Mouse (Mus musculus): ENCODE data around the gene Rapgef4. TPM values are rescaled to one million over a fixed set of nuclear protein-coding genes. Genes with fewer than 3 reads are reported as not detected.
"Not testable (repeated sequence)": the region's sequence is repeated elsewhere in the genome, so short reads cannot be mapped to it uniquely, and the experiment has no call there.

Gene Rapgef4
- polyA plus RNA-seq, 1 experiment from 2014 or later: 4.2 TPM

- no peak for DNase-seq (ENCODE audit: low spot score)
- Histone ChIP-seq H3K4me2 (no peak overlapping the region), H3K27me3 (replicated peaks; ENCODE audit: control insufficient read depth, insufficient read depth, low read length) (no peaks in the 10 kb centered on the region), H3K36me3 (ENCODE audit: control insufficient read depth, insufficient read depth, low read length) (no peaks in the 10 kb centered on the region), H3K4me3 (ENCODE audit: low read depth, low read length) (no peak overlapping the region), H3K27ac (ENCODE audit: low read depth, low read length) (no peak overlapping the region), H3K9ac (ENCODE audit: low read depth, low read length) (no peak overlapping the region), H3K9me3 (ENCODE audit: control insufficient read depth, low read length) (no peaks in the 10 kb centered on the region), H3K4me1 (replicated peaks; ENCODE audit: control insufficient read depth, insufficient read depth, low read length) (no peaks in the 10 kb centered on the region)
- 88% methylated on average over 3 of the region's 3 CpGs for WGBS
- no peak for ATAC-seq (replicated peaks; ENCODE audit: low FRiP score)
Measured at GRCm38 (mm10) chr2:72132222-72132621, 151.2 kb downstream of the Rapgef4 start.

GRCm38 (mm10) chr2:72136045-72136444 is 155.0 kb downstream of the Rapgef4 start:
- Histone ChIP-seq H3K4me1 (replicated peaks; ENCODE audit: control insufficient read depth, insufficient read depth, low read length) (no peaks in the 10 kb centered on the region), H3K9ac (ENCODE audit: low read depth, low read length) (no peak overlapping the region), H3K36me3 (ENCODE audit: control insufficient read depth, insufficient read depth, low read length) (no peaks in the 10 kb centered on the region), H3K4me2 (no peak overlapping the region), H3K9me3 (ENCODE audit: control insufficient read depth, low read length) (no peaks in the 10 kb centered on the region), H3K27me3 (replicated peaks; ENCODE audit: control insufficient read depth, insufficient read depth, low read length) (no peaks in the 10 kb centered on the region), H3K4me3 (ENCODE audit: low read depth, low read length) (no peak overlapping the region), H3K27ac (ENCODE audit: low read depth, low read length) (no peak overlapping the region)
- ATAC-seq (replicated peaks; ENCODE audit: low FRiP score) (no peak), DNase-seq (ENCODE audit: low spot score) (no peak)
- 73% methylated on average over 3 of the region's 3 CpGs for WGBS

DNA sequence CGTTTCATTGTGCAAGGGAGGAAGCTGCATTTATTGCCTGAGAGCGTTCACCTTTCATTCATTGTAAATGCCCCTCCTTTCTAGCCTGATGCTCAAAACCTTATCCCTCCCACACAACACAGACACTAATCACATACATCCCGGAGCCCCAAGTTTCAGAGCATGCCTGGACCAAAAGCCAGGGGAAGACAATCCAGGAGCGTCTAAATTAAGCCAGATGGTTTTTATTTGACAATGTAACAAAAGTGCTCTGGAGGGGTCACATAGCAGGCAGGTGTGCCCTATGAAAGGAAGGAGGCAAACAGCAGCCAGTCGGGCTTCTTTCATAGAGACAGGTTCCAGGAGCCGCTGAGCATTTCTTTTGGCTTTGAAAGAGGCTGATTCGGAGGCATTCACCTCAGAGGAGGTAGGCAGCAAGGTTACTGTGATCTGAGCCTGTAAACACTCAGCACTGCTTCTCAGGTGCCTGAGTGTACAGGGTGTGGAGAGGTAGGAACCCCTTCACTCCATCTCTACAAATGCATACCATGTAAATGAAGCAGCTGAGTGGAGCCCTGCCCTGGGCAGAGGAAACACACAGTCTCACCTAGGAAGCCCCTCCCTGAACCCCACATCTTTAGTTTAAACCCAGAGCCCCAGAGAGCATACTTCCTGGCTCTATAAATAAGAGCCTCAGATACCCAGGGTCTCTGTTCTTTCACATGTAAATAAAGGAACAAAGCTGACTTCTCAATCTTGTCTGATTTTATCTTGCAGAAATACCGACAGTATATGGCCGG is 155.6 kb downstream of the Rapgef4 start:
- H3K9me3 ChIP-seq (ENCODE audit: control insufficient read depth, low read length): no peaks in the 10 kb centered on the region
- H3K9ac ChIP-seq (ENCODE audit: low read depth, low read length): no peak overlapping the region
- DNase-seq (ENCODE audit: low spot score) (no peak), ATAC-seq (replicated peaks; ENCODE audit: low FRiP score) (no peak)
- H3K27ac ChIP-seq (ENCODE audit: low read depth, low read length): no peak overlapping the region
- H3K27me3 ChIP-seq (replicated peaks; ENCODE audit: control insufficient read depth, insufficient read depth, low read length): no peaks in the 10 kb centered on the region
- no peaks in the 10 kb centered on the region for H3K36me3 ChIP-seq (ENCODE audit: control insufficient read depth, insufficient read depth, low read length)
- no peak overlapping the region for H3K4me2 ChIP-seq
- 63% methylated on average over 9 of the region's 9 CpGs for WGBS
- no peaks in the 10 kb centered on the region for H3K4me1 ChIP-seq (replicated peaks; ENCODE audit: control insufficient read depth, insufficient read depth, low read length)
- H3K4me3 ChIP-seq (ENCODE audit: low read depth, low read length): no peak overlapping the region

DNA sequence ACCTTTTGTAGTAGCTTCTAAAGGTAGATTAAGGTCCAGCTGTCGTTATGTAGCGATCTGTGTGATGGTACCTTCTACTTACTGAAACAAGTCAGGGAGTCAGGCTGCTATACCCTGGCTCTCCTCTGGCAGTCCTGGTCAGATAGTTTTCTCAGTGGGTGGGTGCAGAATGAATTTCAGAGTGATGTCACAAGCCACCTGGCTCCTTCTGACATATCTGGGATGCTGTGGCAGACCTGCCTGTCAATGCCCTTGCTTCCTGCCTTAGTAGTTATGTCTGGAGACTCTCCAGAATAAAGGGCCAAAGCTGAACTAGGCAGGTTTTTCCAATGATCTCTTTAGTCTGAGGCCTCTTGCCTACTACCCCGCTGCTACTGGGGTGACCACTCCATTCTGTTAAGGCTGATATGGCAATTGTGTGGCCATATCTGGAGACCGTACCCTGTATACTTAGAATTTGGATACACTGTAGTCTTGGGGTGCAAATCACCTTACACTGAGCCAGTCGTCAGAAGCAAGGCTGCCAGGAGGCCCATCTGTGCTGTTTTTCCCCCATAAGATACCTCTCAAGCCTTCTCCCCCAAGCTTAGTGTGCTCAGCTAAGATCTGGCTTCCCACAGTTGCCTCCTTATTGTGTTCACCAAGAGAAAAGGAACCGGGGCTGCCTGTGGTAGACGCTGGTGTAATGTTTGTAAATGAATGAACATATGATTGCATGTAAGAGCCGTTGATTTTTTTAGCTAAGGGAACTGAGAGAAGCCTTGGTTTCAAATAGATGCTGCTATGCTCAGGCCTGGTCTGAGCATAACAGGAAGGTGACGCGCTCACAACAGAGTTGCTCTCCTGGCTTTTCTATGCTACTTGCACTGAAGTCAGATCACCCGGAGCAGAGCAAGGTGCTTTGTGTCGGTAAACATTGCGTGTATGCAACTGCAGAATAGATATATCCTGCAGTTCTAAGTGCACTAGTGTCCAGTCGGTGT is 159.1 kb downstream of the Rapgef4 start:
- Histone ChIP-seq H3K9ac (ENCODE audit: low read depth, low read length) (no peak overlapping the region), H3K4me3 (ENCODE audit: low read depth, low read length) (no peak overlapping the region), H3K36me3 (ENCODE audit: control insufficient read depth, insufficient read depth, low read length) (no peaks in the 10 kb centered on the region), H3K27ac (ENCODE audit: low read depth, low read length) (no peak overlapping the region), H3K4me2 (no peak overlapping the region), H3K27me3 (replicated peaks; ENCODE audit: control insufficient read depth, insufficient read depth, low read length) (no peaks in the 10 kb centered on the region), H3K4me1 (replicated peaks; ENCODE audit: control insufficient read depth, insufficient read depth, low read length) (no peaks in the 10 kb centered on the region), H3K9me3 (ENCODE audit: control insufficient read depth, low read length) (no peaks in the 10 kb centered on the region)
- DNase-seq (ENCODE audit: low spot score): no peak
- no peak for ATAC-seq (replicated peaks; ENCODE audit: low FRiP score)
- 86% methylated on average over 14 of the region's 14 CpGs for WGBS

DNA sequence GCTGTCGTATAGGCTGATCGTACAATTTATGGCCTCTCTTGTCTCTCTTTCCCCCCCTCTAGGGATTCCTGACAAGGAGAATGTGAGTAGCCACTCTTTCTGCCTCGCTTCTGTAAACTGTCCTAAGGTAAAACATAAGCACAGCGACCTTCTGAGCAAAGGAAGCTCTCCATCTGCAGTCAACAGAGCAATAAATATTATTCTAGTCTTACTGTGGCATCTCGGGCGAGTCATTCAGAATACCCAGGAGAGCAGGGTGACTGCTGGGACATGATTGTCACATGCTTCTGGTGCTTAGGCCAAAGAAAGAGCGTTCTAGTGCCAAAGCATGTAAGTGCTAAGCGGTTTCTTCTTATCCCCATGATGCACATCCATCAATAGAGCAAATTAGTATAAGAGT is 160.1 kb downstream of the Rapgef4 start:
- WGBS: 77% methylated on average over 8 of the region's 8 CpGs
- ATAC-seq (replicated peaks; ENCODE audit: low FRiP score) (no peak), DNase-seq (ENCODE audit: low spot score) (no peak)
- Histone ChIP-seq H3K9me3 (ENCODE audit: control insufficient read depth, low read length) (no peaks in the 10 kb centered on the region), H3K4me3 (ENCODE audit: low read depth, low read length) (no peak overlapping the region), H3K27me3 (replicated peaks; ENCODE audit: control insufficient read depth, insufficient read depth, low read length) (no peaks in the 10 kb centered on the region), H3K4me1 (replicated peaks; ENCODE audit: control insufficient read depth, insufficient read depth, low read length) (no peaks in the 10 kb centered on the region), H3K27ac (ENCODE audit: low read depth, low read length) (no peak overlapping the region), H3K36me3 (ENCODE audit: control insufficient read depth, insufficient read depth, low read length) (no peaks in the 10 kb centered on the region), H3K9ac (ENCODE audit: low read depth, low read length) (no peak overlapping the region), H3K4me2 (no peak overlapping the region)

- WGBS: 83% methylated on average over 4 of the region's 4 CpGs
- H3K27me3 ChIP-seq (replicated peaks; ENCODE audit: control insufficient read depth, insufficient read depth, low read length); H3K4me2 ChIP-seq; H3K9me3 ChIP-seq (ENCODE audit: control insufficient read depth, low read length); DNase-seq (ENCODE audit: low spot score); ATAC-seq (replicated peaks; ENCODE audit: low FRiP score); H3K4me3 ChIP-seq (ENCODE audit: low read depth, low read length); H3K27ac ChIP-seq (ENCODE audit: low read depth, low read length); H3K4me1 ChIP-seq (replicated peaks; ENCODE audit: control insufficient read depth, insufficient read depth, low read length); H3K36me3 ChIP-seq (ENCODE audit: control insufficient read depth, insufficient read depth, low read length); H3K9ac ChIP-seq (ENCODE audit: low read depth, low read length): not testable (repeated sequence)
Measured at GRCm38 (mm10) chr2:72141732-72142131, 160.7 kb downstream of the Rapgef4 start.

DNA sequence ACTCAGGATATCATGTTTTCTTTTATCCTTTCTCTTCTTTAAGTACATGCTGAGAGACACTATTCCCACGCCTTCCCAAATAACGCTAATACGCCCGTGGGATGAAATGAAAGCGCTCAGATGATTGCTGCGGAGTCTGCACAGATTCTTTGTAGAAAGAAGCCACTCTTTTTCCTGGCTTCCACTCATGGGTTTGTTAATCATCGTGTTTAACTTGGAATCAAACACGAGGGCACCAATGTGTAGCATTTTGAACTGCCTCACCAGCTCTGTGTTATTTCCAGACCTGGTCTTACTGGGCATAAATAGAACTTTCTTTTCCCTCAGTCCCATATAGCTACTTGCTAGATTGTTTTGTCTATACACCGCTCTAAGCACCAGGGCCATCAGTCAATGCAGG is 162.4 kb downstream of the Rapgef4 start:
- H3K27ac ChIP-seq (ENCODE audit: low read depth, low read length): no peak overlapping the region
- DNase-seq (ENCODE audit: low spot score) (no peak), ATAC-seq (replicated peaks; ENCODE audit: low FRiP score) (no peak)
- H3K9ac ChIP-seq (ENCODE audit: low read depth, low read length): no peak overlapping the region
- no peak overlapping the region for H3K4me2 ChIP-seq
- no peak overlapping the region for H3K4me3 ChIP-seq (ENCODE audit: low read depth, low read length)
- H3K27me3 ChIP-seq (replicated peaks; ENCODE audit: control insufficient read depth, insufficient read depth, low read length): no peaks in the 10 kb centered on the region
- H3K36me3 ChIP-seq (ENCODE audit: control insufficient read depth, insufficient read depth, low read length): no peaks in the 10 kb centered on the region
- H3K4me1 ChIP-seq (replicated peaks; ENCODE audit: control insufficient read depth, insufficient read depth, low read length): no peaks in the 10 kb centered on the region
- H3K9me3 ChIP-seq (ENCODE audit: control insufficient read depth, low read length): no peaks in the 10 kb centered on the region
- 88% methylated on average over 9 of the region's 9 CpGs for WGBS

GRCm38 (mm10) chr2:72144576-72145200 is 163.6 kb downstream of the Rapgef4 start:
- Histone ChIP-seq H3K4me3 (ENCODE audit: low read depth, low read length) (no peak overlapping the region), H3K36me3 (ENCODE audit: control insufficient read depth, insufficient read depth, low read length) (no peaks in the 10 kb centered on the region), H3K4me1 (replicated peaks; ENCODE audit: control insufficient read depth, insufficient read depth, low read length) (no peaks in the 10 kb centered on the region), H3K27me3 (replicated peaks; ENCODE audit: control insufficient read depth, insufficient read depth, low read length) (no peaks in the 10 kb centered on the region), H3K9ac (ENCODE audit: low read depth, low read length) (no peak overlapping the region), H3K27ac (ENCODE audit: low read depth, low read length) (no peak overlapping the region), H3K4me2 (no peak overlapping the region), H3K9me3 (ENCODE audit: control insufficient read depth, low read length) (no peaks in the 10 kb centered on the region)
- DNase-seq (ENCODE audit: low spot score): no peak
- no peak for ATAC-seq (replicated peaks; ENCODE audit: low FRiP score)
- 68% methylated on average over 7 of the region's 7 CpGs for WGBS
